Mouse (Mus musculus) lung, embryonic 16.5 days (tissue): Measurements from ENCODE around the gene Lum. TPM values are rescaled to one million over a fixed set of nuclear protein-coding genes. Genes with fewer than 3 reads are reported as not detected.

ENCODE experiments used
- ATAC-seq: fragments of 200-750 bp; cut with Nextera tagmentation; 2 replicates; pipeline ENCODE4 v1.8.0; 2017; ENCODE audit warnings: low read depth, mild to moderate bottlenecking, moderate library complexity
- H3K27ac ChIP-seq: fragments of 300-500 bp; sonication (generic); 2 replicates; pipeline ENCODE4 v1.5.1; 2014; ENCODE audit warnings: mild to moderate bottlenecking, control low read depth, low read length
- H3K27me3 ChIP-seq: fragments of 300-500 bp; sonication (generic); 2 replicates; pipeline ENCODE4 v1.6.1; 2014; ENCODE audit warnings: low read depth, low read length, mixed read lengths; ENCODE audit not compliant: control insufficient read depth, insufficient read depth
- H3K36me3 ChIP-seq: fragments of 300-500 bp; sonication (generic); 2 replicates; pipeline ENCODE4 v1.6.1; 2014; ENCODE audit warnings: low read length; ENCODE audit not compliant: control insufficient read depth, insufficient read depth
- H3K4me1 ChIP-seq: fragments of 300-500 bp; sonication (generic); replicated peaks from 2 replicates; pipeline ENCODE4 v1.6.1; 2014; ENCODE audit warnings: low read length, mixed read lengths; ENCODE audit not compliant: control insufficient read depth, insufficient read depth
- H3K4me2 ChIP-seq: fragments of 300-500 bp; sonication (generic); 2 replicates; pipeline ENCODE4 v1.6.1; 2014; ENCODE audit warnings: low read depth, low read length, control low read depth
- H3K4me3 ChIP-seq: fragments of 300-500 bp; sonication (generic); 2 replicates; pipeline ENCODE4 v1.5.1; 2014; ENCODE audit warnings: mild to moderate bottlenecking, low read length, control low read depth
- H3K9ac ChIP-seq: fragments of 300-500 bp; sonication (generic); 2 replicates; pipeline ENCODE4 v1.6.1; 2014; ENCODE audit warnings: low read length, control low read depth
- H3K9me3 ChIP-seq: fragments of 300-500 bp; sonication (generic); 2 replicates; pipeline ENCODE4 v1.6.1; 2016; ENCODE audit warnings: low read length; ENCODE audit not compliant: control insufficient read depth
- WGBS: fragments of 180-500 bp; shearing (Covaris S2); extraction: QIAGEN DNeasy Blood & Tissue Kit; methylation state at CpG from one replicate; pipeline ENCODE4 v1.1.7; 2014; 5-methylcytosine and 5-hydroxymethylcytosine counted together
- polyA plus RNA-seq: library from polyadenylated mRNA; unstranded; fragments of >200 nt; fragmentation: Nextera tagmentation; extraction: Ambion mirVana; gene quantifications from 2 replicates; pipeline ENCODE4 v1.2.1, GENCODE M21; 2015

Lum gene
- 46.4 and 58.2 TPM in 2 replicates for polyA plus RNA-seq

- H3K27me3 ChIP-seq, result no peaks in the 10 kb centered on the region
- H3K27ac ChIP-seq, result peak within 1 kb of the TSS; percentile 25; the same call in 1 of the 2 replicates
- H3K9ac ChIP-seq, result no peak within 1 kb of the TSS
- no peak within 1 kb of the TSS for H3K4me3 ChIP-seq
- peak within 1 kb of the TSS; percentile 34 for H3K4me2 ChIP-seq
- ATAC-seq, result peak; percentile 45; the same call in 1 of the 2 replicates
- whole genome bisulfite sequencing, result 33% methylated on average over 10 of the region's 10 CpGs
- no peaks in the 10 kb centered on the region for H3K36me3 ChIP-seq
- H3K9me3 ChIP-seq, result no peaks in the 10 kb centered on the region
- H3K4me1 ChIP-seq, result no peaks in the 10 kb centered on the region
Measured at GRCm38 (mm10) chr10:97564957-97565856, at the start of gene Lum. Gene Lum (plus strand): TSS chr10:97565128.

GRCm38 (mm10) chr10:97523366-97523765, 41.6 kb upstream of the Lum start:
- Histone ChIP-seq H3K4me2 (no peak overlapping the region), H3K36me3 (no peaks in the 10 kb centered on the region), H3K27ac (no peak overlapping the region), H3K4me3 (no peak overlapping the region), H3K9ac (no peak overlapping the region), H3K27me3 (no peaks in the 10 kb centered on the region), H3K9me3 (no peaks in the 10 kb centered on the region), H3K4me1 (no peaks in the 10 kb centered on the region)
- 0 out of 2 replicates have a peak, but pooled peaks have one; percentile 38 for ATAC-seq
- WGBS, result 51% methylated on average over 3 of the region's 3 CpGs

GRCm38 (mm10) chr10:97535697-97536096, 29.2 kb upstream of the Lum start:
- 49% methylated on average over 4 of the region's 4 CpGs for whole genome bisulfite sequencing
- H3K9ac ChIP-seq, result no peak overlapping the region
- no peaks in the 10 kb centered on the region for H3K36me3 ChIP-seq
- no peaks in the 10 kb centered on the region for H3K4me1 ChIP-seq
- ATAC-seq, result 0 out of 2 replicates have a peak, but pooled peaks have one; percentile 45
- H3K4me2 ChIP-seq, result no peak overlapping the region
- H3K4me3 ChIP-seq, result no peak overlapping the region
- no peaks in the 10 kb centered on the region for H3K9me3 ChIP-seq
- H3K27me3 ChIP-seq, result no peaks in the 10 kb centered on the region
- H3K27ac ChIP-seq, result no peak overlapping the region

GRCm38 (mm10) chr10:97536921-97537320, 28.0 kb upstream of the Lum start:
- no peak overlapping the region for H3K4me3 ChIP-seq
- no peaks in the 10 kb centered on the region for H3K4me1 ChIP-seq
- WGBS, result 30% methylated on average over 2 of the region's 2 CpGs
- ATAC-seq, result peak; percentile 74; the same call in 1 of the 2 replicates
- peak overlapping the region; percentile 28; the same call in 1 of the 2 replicates for H3K27ac ChIP-seq
- H3K36me3 ChIP-seq, result no peaks in the 10 kb centered on the region
- no peak overlapping the region for H3K4me2 ChIP-seq
- H3K9me3 ChIP-seq, result no peaks in the 10 kb centered on the region
- no peaks in the 10 kb centered on the region for H3K27me3 ChIP-seq
- no peak overlapping the region for H3K9ac ChIP-seq

- H3K4me3 ChIP-seq, result no peak overlapping the region
- H3K27me3 ChIP-seq, result no peaks in the 10 kb centered on the region
- H3K4me2 ChIP-seq, result no peak overlapping the region
- no peak overlapping the region for H3K27ac ChIP-seq
- no peak overlapping the region for H3K9ac ChIP-seq
- no peak for ATAC-seq
- WGBS, result 84% methylated on average over 4 of the region's 4 CpGs
- H3K9me3 ChIP-seq, result no peaks in the 10 kb centered on the region
- H3K4me1 ChIP-seq, result no peaks in the 10 kb centered on the region
- no peaks in the 10 kb centered on the region for H3K36me3 ChIP-seq
Measured at GRCm38 (mm10) chr10:97538202-97538601, 26.7 kb upstream of the Lum start.

GRCm38 (mm10) chr10:97547740-97548139, 17.2 kb upstream of the Lum start:
- peaks cover 3% of the 10 kb centered on the region; the same call in 1 of the 2 replicates for H3K4me1 ChIP-seq
- 5% methylated on average over 1 of the region's 1 CpGs for WGBS
- no peaks in the 10 kb centered on the region for H3K36me3 ChIP-seq
- H3K27me3 ChIP-seq, result no peaks in the 10 kb centered on the region
- no peak overlapping the region for H3K4me3 ChIP-seq
- peak overlapping the region; percentile 86 for H3K27ac ChIP-seq
- no peak overlapping the region for H3K4me2 ChIP-seq
- no peak overlapping the region for H3K9ac ChIP-seq
- no peaks in the 10 kb centered on the region; the same call in 1 of the 2 replicates for H3K9me3 ChIP-seq
- peak; percentile 84 for ATAC-seq

- Histone ChIP-seq H3K27ac (no peak overlapping the region), H3K27me3 (no peaks in the 10 kb centered on the region), H3K9me3 (no peaks in the 10 kb centered on the region), H3K4me2 (no peak overlapping the region), H3K9ac (no peak overlapping the region), H3K4me1 (no peaks in the 10 kb centered on the region), H3K36me3 (no peaks in the 10 kb centered on the region), H3K4me3 (no peak overlapping the region)
- WGBS, result 55% methylated on average over 8 of the region's 8 CpGs
- no peak for ATAC-seq
Measured at GRCm38 (mm10) chr10:97567489-97568135, 2.7 kb downstream of the Lum start.

GRCm38 (mm10) chr10:97582543-97583231, 17.8 kb downstream of the Lum start:
- H3K27ac ChIP-seq, result no peak overlapping the region
- H3K4me2 ChIP-seq, result no peak overlapping the region
- H3K9me3 ChIP-seq, result no peaks in the 10 kb centered on the region
- no peaks in the 10 kb centered on the region for H3K36me3 ChIP-seq
- H3K9ac ChIP-seq, result no peak overlapping the region
- 61% methylated on average over 4 of the region's 4 CpGs for WGBS
- no peak for ATAC-seq
- H3K4me1 ChIP-seq, result peaks cover 5% of the 10 kb centered on the region
- no peaks in the 10 kb centered on the region for H3K27me3 ChIP-seq
- H3K4me3 ChIP-seq, result no peak overlapping the region

- Histone ChIP-seq H3K4me1 (peaks cover 5% of the 10 kb centered on the region), H3K9ac (no peak overlapping the region), H3K27ac (peak overlapping the region; percentile 3; the same call in 1 of the 2 replicates), H3K9me3 (no peaks in the 10 kb centered on the region), H3K27me3 (no peaks in the 10 kb centered on the region), H3K36me3 (no peaks in the 10 kb centered on the region), H3K4me2 (no peak overlapping the region), H3K4me3 (no peak overlapping the region)
- ATAC-seq, result no peak; the same call in 1 of the 2 replicates
- 8% methylated on average over 3 of the region's 3 CpGs for WGBS
Measured at GRCm38 (mm10) chr10:97584176-97584575, 19.2 kb downstream of the Lum start.
